Mouse (Mus musculus) adrenal gland, adult 8-10 months (tissue): ENCODE data around the gene Sema4b. TPM values are rescaled to one million over a fixed set of nuclear protein-coding genes. Genes with fewer than 3 reads are reported as not detected.

Experiments
- DNase-seq: peaks from one replicate; pipeline ENCODE4 v3.0.0; 2022
- total RNA-seq, 4 experiments: library from RNA; stranded (reverse); gene quantifications; 2 replicates each; pipeline ENCODE4 v1.2.4; 2022

Sema4b gene
- total RNA-seq = 10 to 100 TPM; 58.6 to 86.9 (median 67.8) TPM

DNA sequence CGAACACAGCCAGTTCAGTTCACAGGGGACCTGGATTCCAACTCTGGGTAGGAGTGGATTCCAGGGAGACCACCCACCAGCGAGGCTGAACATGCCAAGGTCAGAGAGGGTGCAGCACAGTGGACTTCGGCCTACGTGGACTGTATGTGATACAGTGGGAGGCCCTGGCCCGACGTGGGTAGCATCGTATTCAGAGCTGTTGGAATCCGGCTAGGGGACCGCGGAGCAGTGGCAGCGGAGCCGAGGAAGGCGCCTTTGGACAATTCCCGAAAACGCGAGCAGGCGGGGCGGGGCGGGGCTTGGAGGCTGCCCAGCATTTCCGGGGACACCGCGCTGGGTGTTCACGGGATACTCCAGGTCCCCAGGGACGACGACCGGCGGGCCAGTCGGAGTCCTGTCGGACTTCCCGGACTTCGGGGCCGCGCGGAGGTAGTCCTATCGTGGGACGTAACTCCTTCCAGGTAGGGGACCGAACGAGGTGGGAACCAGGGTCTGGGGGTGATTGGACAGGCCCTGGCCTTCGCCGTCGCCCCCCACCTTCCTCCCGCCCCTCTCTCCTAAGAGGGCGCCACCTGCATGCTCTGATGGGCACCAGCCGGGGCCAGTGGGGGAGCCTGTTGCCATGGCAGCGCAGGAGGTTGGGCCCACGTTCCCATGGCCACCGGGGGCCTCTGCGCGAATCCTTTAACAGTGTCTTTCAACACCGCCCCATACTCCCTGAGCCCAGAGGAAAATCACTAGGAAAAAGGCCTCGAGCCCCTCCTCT lies at the start of gene Sema4b:
Sema4b (plus strand) TSS at position 311 of the 766 bp plus-strand sequence.
- DNase-seq = peak; percentile 95

DNA sequence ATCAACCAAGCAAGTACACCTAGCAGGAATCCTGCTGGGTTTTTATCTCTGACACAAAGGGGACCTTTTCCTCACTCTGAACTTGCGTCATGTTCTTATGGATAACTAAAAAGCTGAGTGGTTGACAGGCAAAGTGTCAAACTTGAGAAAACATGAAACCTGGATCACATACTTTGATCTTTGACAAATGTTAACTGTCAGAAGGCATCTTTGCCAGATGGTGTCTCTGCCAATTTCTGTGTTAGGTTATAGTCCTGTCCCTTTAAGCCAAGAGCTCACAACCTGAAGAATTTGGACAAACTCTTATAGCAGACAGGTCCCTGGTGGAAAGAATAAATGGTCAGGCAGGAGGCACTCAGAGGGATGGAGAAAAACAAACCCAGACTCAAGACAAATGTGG lies 48.3 kb upstream of the Sema4b start:
- DNase-seq = no peak

DNA sequence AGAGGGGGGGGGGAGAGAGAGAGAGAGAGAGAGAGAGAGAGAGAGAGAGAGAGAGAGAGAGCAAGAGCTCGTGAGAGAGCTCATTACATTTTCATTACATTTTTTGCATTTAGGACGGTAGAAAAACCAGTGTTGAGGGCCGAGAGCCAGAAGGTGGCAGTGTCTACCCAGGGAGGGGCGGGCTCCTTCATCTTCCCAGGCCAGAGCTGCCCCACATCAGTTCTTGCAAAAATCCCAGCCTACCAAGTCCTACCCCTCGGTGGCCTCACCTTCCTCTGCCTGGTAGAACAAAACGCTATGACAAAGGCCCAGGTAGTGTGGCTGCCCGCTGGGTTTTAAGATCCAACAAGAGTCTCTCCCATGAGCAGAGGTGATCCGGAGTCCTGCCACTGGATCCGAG lies 45.8 kb upstream of the Sema4b start:
- DNase-seq = peak; percentile 63

DNA sequence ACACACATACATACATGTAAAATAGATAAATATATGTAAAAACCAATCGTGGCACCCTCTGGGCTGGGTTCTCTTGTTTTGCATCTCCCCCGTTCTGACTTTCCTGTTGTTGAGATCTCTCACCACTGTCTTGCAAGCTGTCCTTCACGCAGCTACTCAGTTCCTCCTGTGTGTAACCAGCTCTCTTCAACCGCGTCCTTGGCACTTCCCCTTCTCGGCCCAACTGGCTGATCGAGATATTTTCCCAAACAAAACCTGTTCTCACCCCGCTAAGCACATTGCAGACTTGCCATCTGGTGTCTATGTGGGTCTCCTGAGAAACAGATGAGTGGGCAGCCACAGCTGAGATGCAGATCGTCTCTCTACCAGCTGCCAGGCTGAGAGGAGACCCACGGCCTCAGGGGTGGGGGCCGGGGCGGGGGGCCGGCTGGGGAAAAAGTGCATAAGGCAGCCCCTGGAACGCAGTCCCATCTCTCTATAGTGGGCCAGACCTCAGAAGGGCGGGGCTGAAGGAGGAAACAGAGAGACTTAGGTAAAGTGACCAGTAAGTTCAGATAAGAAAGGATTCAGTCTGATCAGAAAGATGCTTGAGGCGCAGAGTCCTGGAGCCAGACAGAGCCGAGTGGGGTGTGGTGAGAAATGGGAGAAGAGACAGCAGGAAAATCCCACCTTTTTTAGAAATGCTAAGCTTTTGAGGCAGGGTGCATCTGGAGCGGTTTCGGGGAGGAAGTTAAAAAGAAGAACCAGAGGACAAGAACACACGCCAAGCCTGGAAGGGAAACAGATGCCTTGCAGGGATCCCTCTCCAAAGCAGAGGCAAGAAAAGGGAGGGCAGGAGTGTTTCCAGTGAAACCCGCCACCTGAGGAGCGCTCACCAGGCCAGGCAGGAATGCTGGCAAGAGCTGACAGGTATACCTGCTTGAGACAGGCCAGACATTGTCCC lies 43.0 kb upstream of the Sema4b start:
- no peak for DNase-seq

DNA sequence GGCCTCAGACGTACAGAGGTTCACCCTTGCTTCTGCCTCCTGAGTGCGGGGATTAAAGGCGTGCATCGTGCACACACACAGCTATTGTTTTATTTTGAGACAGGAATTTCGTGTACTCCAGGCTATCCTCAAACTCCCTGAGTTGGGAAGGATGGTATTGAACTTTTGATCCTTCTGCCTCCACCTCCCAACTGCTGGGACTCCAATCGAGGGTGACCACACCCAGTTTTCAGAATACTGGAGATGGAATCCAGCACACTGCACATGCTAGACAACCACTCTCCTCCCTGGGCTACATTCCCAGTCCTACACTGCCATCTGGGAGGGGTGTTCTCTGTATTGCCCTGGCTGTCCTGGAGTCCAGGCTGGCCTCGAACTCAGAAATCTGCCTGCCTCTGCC lies 41.9 kb upstream of the Sema4b start:
- no peak for DNase-seq

DNA sequence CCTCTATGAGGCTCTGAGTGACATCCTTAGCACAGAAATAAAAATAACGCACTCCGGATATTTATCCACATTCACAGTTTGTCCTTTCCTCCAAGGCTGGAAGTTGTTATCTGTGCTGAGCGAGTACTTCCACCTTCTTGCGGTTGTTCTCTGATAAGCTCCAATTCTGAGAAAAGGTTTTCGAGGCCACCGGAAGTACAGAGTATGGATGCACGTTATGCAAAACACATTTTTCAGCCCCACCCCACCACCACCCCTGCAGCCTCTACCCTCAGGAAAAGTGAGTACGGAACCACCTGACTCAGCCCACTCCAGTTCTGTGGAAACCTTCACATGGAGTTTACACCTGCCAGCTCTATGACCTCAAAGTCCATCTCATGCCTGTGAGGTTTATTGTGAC lies 40.6 kb upstream of the Sema4b start:
- DNase-seq = no peak

DNA sequence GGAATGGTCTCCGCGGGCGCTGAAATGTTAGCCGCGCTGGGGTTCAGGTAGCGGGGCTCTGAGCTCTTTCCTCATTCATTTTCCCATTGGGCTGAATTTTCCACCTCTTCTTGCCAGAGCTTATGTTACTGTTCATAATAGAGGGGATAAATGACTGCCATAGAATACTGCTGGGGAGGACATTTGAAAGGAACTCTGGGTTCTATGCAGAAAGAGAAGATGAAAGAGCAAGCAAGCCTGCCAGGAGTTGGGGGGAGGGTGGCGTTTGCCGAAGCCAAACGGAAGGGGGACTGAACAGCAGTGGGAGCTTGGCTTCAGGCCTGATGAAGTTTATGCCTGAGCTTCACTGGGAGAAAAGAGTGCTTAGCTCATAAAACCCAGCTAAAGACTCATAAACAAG lies 37.3 kb upstream of the Sema4b start:
- no peak for DNase-seq

DNA sequence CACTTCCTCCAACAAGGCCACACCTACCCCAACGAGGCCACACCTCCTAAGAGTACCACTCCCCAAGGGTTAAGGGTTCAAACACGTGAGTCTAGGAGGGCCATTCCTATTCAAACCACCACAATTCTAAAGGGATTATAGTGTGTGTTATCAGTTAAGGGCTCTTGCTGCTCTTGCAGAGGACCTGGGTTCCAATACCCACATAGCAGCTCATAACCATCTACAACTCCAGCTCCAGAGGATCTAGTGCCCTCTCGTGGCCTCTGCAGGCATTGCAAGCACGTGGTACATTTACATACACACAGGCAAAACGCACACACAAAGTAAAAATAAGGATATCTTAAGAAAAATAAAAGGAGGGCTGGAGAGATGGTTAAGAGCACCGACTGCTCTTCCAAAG lies 34.5 kb upstream of the Sema4b start:
- DNase-seq = no peak

DNA sequence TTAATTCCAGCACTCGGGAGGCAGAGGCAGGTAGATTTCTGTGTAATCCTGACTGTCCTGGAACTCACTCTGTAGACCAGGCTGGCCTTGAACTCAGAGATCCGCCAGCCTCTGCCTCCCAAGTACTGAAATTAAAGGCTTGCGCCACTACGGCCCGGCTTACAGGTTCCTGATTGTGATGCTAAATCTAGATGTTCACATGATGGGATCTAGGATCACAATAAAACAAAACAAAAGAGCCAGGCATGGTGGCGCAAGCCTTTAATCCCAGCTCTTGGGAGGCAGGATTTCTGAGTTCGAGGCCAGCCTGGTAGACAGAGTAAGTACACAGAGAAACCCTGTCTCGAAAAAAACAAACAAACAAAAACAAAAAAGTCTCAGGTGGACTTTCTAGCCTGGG lies 33.9 kb upstream of the Sema4b start:
- DNase-seq = no peak

DNA sequence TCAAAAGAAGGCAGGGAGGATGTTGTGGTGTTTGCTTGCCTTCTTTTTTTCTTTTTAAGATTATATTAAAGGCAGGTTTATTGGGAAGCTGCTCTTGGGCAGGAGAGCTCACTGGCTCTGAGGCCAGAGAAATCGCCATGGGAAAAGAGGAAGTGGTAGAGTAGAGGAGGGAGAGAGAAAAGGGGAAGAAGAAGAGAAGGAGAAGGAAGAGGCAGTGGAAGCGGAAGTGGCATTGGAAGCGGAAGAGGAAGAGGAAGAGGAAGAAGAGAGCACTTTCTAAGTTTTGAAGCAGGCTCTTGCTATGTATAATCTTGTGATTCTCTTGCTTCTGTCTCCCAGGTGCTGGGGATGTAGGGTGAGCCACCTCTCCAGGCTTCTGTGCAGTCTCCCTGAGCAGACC lies 32.0 kb upstream of the Sema4b start:
- DNase-seq = no peak

DNA sequence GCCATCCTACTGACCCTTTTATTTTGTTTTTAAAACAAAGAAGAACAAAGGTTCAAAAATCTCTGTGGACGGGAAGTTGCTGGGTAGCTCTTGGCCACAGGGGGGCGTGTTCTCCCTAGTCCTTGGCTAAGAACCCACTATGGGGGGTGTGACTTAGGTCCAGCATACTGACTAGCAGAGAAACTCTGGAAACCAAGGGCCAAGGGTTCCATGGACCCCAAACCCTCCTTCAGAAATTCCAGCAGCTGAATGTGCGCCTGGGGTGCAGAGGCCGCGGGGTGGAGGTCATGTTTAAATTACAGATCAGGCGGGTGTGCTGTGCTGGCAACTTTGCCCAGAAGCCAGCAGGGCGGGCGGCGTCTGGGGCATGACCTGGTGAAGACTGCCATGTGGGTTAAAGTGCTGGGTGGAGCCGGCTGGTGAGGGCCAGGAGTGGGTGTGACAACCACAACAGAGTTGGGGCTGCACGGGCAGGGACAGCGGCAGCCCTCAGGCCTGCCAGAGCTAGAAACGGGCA lies 29.9 kb upstream of the Sema4b start:
- DNase-seq = peak; percentile 60

DNA sequence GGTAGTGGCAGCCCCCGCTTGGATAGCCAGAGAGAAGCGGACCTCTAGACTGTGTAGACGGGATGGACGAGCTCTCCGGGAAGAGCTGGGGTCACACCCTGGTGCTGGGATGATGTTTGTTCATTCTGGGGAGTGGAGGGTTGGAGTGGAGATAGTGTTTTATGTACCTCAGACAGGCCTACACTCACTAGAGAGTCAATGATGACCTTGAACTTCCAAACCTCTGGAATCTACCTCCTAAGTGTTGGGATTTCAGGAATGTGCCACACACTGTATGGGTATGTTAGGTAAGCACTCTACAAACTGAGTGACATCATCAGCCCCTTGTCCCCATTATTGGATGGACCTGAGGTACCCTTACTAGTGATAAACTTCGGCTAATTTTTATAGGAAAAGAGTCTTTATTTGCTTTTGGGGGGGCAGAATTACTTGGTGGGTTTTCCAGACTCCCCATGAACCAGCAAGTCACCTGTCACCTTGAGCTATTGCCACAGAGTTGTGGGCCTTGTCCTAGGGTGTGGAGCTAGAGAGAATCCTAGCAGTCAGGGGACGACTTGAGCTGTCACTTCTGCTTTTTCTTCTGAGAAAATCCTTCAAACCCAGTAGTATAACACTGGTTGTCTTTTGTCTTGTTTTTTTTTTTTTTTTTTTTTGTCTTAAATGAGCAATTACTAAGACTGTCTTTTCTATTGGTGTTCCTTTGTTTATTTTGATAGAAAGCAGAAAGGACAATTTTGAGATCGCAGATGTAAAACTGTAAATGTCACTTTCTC lies 28.0 kb upstream of the Sema4b start:
- no peak for DNase-seq

DNA sequence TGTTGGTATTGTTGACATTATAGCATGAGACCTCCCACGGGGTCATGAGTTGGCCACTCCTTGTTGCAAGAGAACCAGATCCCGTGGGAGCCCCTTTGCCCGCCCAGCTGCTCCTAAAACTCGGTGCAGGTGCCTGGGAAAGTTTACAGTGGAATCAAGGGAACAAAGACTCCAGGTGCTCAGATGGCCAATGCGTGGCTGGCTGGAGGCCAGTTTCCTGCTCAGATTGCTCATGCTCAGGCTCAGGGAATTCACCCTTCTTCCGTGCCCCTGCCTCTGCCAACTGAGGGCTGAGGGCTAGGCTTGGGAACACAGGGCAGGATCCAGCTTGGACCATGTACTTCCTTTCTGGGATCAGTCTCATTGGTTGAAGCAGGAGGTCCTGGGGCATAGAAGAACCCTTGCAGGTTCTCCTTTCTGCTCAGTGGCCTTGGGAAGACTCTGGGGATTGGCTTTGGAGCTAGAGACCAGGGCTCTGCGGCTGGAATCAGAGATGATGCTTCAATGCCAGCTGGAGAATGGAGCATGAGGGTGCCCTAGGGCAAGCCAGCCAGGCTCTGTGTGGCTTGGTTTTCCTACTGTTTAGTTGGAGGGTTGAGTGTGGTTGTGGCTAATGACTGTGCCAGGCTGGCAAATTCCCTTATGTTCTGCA lies 26.2 kb upstream of the Sema4b start:
- DNase-seq = no peak

DNA sequence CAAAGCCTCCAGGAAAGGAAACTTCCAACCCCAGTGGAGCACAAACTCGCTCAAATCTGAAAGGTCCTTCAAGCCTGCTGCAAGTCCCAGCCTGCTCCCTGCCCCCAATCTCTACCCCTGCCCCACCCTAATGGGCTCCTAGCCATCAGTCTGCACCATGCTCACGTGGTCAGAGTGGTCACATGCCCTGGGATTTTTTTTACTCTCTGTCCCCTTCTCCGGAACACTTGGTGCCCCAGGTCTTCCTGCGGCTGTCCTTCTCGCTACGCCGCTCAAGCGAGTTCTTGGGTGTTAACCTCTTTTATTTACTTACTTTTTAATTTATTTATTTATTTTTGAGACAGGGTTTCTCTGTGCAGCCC lies 25.7 kb upstream of the Sema4b start:
- peak; percentile 48 for DNase-seq

DNA sequence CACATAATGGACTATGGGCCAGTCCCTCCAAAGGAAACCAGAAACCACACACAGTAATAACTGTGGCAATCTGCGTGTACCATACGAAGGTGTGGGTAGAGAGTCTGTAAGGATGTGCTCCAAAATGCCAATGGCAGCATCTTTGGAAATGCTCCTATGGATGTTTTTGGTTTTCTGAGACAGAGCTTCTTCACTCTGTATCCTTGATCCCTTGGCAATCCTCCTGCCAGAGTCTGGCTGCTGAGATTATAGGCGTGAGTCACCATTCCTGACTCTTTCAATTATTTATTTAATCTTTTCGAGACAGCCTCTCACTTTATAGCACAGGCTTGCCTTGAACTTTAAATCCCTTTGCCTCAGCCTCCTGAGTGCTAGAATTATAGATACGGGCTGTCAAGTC lies 21.2 kb upstream of the Sema4b start:
- DNase-seq = peak; percentile 64

DNA sequence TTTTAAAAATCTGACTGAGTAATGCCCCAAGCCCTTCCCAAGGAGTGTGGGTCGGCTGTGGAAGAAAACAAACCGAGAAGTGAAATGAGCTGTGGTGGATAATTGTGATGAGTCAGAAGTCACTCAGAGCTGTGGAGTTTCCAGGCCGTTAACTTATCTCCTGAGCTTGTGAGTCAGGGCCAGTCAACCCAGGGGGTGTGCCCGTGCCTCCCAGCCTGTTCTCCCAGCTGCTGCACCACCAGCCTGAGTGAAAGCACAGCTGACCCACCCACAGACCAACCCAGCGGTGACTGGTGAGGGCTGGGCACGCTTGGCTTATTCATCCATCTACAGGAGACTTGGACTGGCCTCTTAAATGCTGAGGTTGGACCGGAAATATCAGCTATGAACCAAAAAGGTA lies 19.9 kb upstream of the Sema4b start:
- peak; percentile 91 for DNase-seq

DNA sequence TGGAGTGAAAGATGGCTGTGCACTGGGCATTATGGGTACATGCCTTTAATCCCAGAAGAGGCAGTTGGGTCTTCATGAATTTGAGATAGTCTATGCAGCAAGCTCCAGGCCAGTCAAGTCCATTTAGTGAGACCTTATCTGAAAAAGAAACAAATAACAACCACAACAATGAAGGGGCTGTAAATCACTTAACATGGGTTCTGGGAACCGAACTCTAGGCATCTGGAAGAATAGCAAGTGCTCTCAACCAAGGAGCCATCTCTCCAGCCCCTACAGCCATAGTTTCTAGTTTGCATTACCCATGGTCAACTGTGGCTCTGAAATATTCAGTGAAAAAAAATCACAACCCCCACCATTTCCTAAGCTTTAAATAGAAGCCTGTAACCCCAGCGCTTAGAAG lies 16.8 kb upstream of the Sema4b start:
- DNase-seq = no peak

DNA sequence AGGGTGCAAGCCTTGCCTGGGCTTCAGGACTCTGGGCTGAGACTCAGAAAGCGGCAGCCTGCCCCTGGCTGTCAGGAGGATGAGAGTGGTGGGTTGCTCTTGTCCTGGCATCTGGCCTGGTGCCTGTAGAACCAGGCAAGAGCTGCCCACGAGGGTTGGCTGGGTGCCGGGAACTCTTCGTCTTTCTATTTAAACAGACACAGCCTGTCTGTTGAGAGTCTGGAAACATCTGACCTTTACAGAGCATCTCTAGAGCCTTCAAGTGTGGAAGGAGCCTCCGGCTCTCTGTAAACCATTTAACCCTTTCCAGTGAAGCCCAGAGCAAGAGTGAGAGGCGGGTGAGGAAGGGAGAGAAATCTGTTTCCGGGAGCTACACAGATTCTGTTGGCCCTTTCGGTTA lies 15.3 kb upstream of the Sema4b start:
- DNase-seq = peak; percentile 55

DNA sequence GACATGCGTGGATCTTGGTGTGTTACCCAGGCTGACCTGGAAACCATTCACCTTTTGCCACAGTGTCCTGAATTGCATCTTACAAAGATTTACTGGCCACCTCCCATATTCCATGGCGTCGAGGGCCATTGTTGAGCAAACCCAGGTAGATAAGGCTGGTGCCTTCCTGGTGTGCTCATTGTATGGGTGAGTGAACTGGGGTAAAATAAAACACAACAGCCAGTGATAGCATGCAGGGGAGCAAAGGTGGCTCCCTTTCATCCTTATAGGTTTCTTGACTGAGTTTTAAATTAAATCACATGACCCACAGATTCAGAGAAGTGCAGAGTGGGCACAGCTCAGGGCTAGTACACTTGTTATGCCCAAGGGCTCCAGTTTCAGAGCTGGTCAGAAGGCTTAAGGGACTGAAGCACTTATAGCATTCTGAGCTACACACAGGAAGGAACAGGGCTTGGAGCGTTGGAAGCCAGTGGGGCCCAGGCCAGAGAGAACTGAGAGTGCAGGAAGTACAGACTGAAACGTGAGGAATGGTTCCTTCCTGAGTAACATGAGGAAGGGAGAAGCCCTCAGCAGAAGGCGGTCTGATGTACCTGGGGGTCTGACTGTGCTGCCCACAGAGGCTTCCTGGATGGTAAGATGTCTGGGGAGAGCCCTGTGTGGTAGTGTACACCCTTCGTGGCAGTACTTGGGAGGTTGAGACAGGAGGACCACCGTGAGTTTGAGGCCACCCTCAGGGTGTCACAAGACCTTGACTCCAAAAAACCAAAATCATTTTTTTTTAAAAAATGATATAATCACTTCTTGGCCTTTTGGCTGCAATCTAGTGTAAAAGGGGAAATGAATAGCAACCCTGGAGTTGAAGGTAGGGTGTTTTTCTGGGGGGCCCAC lies 14.3 kb upstream of the Sema4b start:
- no peak for DNase-seq

DNA sequence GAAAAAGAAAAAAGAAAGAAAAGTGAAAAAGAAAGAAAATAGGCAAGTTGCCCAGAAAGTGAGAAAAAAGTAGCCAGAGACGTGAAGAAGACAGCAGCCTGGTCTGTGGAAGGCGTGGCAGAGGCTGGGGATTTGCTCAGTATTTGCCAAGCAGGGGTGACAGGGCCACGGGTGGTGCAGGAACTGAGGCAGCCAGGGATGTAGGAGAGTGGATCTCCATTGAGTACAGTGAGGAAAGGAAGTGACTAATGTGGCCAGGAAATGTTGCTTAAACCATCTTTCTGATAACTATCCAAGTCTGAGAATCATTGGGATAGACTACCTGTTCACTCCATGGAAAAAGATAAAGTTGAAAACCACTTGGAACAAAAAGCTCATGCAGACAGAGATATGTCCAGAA lies 10.5 kb upstream of the Sema4b start:
- no peak for DNase-seq

DNA sequence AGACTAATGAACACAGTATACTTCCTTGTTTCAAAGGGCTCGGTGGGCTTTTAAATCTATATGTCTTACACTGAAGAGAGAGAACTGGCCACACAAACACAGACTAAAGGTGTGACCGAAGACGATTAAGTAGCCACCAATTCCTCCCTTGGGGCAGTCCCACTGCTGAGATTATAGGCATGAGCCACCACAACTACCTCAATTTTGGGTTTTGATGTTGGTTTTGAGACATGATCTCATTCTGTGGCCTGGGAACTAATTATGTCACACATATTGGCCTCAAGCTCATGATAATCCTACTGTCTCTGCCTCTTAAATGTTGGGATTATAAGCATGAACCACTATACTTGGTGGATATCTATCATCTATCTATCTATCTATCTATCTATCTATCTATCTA lies 9.2 kb upstream of the Sema4b start:
- DNase-seq = no peak
